Comparison of ENCODE assay signal across 8 mouse cellular contexts in the genomic region with DNA sequence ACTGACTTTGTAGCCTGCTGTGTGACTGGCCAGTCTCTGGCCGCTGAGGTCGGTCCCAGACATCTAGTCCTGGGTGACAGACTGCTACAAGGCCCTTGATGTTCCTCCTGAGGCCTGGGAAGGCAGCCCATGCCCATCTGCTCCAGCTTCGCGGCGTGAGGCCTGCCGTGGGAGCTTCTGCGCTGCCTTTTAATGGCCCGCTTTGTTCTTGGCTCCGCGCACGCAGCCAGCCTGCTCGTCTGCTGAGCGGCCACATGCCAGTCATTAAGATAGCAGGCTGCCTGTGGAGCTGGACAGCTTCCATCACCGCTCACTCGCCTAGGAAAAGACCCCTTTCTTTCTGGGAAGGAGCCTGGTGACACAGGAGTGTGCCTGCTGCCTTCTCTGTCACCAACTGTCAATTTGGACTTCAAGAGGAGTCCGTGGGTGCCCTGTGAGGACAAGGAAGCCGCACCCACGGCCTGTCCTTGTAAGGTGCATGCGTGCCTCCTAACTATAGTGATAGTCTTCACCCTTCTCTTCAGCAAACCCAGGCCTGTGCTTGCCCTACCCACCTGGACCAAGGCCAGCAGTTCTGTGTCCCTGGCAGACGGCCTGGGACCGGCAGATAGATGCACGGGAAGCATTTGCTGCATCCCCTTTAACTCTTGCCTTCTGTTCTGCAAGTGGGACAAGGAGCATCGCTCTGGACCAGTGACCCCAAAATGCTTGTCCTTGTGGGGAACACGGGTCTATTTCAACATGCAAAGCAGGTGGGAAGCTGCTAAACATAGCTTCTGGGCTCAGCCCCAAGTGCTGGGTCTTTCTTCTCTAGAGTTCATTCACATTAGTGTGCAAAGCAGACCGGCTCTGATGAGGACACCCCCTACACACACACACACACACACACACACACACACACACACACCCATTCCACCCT.
DNase-seq lines count a peak whose midpoint lies in the region; ATAC-seq lines count a peak whose summit lies in the region.

No protein-coding gene starts in this region.

- H3K4me1 ChIP-seq in hindbrain, embryonic 13.5 days (replicated peaks): peaks cover 30% of the 10 kb centered on the region

- 0 out of 2 replicates have a peak overlapping the region, but pooled peaks have one; percentile 13 for H3K4me2 ChIP-seq in hindbrain, embryonic 13.5 days

- no peaks in the 10 kb centered on the region for H3K36me3 ChIP-seq in hindbrain, embryonic 13.5 days

- WGBS in hindbrain, embryonic 13.5 days: 17% methylated on average over 25 of the region's 25 CpGs

- peaks cover 11% of the 10 kb centered on the region; the same call in 1 of the 2 replicates for H3K9me3 ChIP-seq in hindbrain, embryonic 13.5 days

- H3K9ac ChIP-seq in hindbrain, embryonic 13.5 days: peak overlapping the region; percentile 55

- ATAC-seq in hindbrain, embryonic 13.5 days (ENCODE audit: low FRiP score): peak; percentile 87
- no peak for ATAC-seq in activated CD4-positive, CD25-positive, alpha-beta regulatory T cell, adult 4 months

- peak overlapping the region; percentile 92 for H3K27ac ChIP-seq in hindbrain, embryonic 13.5 days

- peak; percentile 86 for DNase-seq in Muller cell, postnatal 12 days (ENCODE audit: inconsistent ontology term)
- DNase-seq in cerebellum, postnatal 14 days: peak; percentile 97 to 98
- DNase-seq in frontal cortex, postnatal 36 days (ENCODE audit: low spot score in 2 of 2): peak; percentile 52 to 59
- peak; percentile 77 to 87 for DNase-seq in layer of hippocampus, postnatal 36 days
- DNase-seq in lung, postnatal 4 days: peak; percentile 75 to 82
- peak; percentile 68 for DNase-seq in right cerebral cortex, postnatal 14 days

- H3K27me3 ChIP-seq in hindbrain, embryonic 13.5 days: 0 out of 2 replicates have a peak, but pooled peaks cover 3% of the 10 kb centered on the region

- no peak overlapping the region for H3K4me3 ChIP-seq in hindbrain, embryonic 13.5 days
